In genomic region chr4:135819826-135820526, GRCm38 (mm10) we compare ENCODE assay signal across 7 mouse cellular contexts. TPM values are rescaled to one million over a fixed set of nuclear protein-coding genes. Genes with fewer than 3 reads are reported as not detected.
DNase-seq lines count a peak whose midpoint lies in the region; ATAC-seq and TF ChIP-seq lines count a peak whose summit lies in the region.

No protein-coding gene starts in this region.

- no peak overlapping the region for H3K4me2 ChIP-seq in midbrain, embryonic 14.5 days (ENCODE audit: low read length)

- H3K27ac ChIP-seq in heart, embryonic 10.5 days = peak overlapping the region; percentile 57; the same call in 1 of the 2 replicates
- peak overlapping the region; percentile 26 for H3K27ac ChIP-seq in small intestine, adult 2 months (ENCODE audit: insufficient read depth, low read depth, low read length)
- no peak overlapping the region for H3K27ac ChIP-seq in midbrain, embryonic 14.5 days (replicated peaks; ENCODE audit: low read depth, low read length)

- no peak for TF ChIP-seq POLR2A in small intestine, adult 2 months (IDR thresholded peaks at IDR 0.05; ENCODE audit: low read depth, low read length)

- no peak for TF ChIP-seq CTCF in small intestine, adult 2 months (IDR thresholded peaks at IDR 0.05; ENCODE audit: extremely low read depth, insufficient read length, insufficient replicate concordance, low read depth, low read length)

- DNase-seq in Muller cell, postnatal 12 days (ENCODE audit: inconsistent ontology term) = peak; percentile 68
- peak; percentile 80 for DNase-seq in adrenal gland, postnatal 25 days
- DNase-seq in heart, embryonic 10.5 days (ENCODE audit: low spot score) = no peak
- peak; percentile 67 to 80 for DNase-seq in kidney, postnatal 4 days
- no peak for DNase-seq in thymus, adult 18-20 months
- DNase-seq in midbrain, embryonic 14.5 days = no peak

- no peaks in the 10 kb centered on the region for H3K36me3 ChIP-seq in heart, embryonic 10.5 days
- H3K36me3 ChIP-seq in small intestine, adult 2 months (ENCODE audit: control insufficient read depth, insufficient read depth, low read length) = no peaks in the 10 kb centered on the region
- no peaks in the 10 kb centered on the region for H3K36me3 ChIP-seq in midbrain, embryonic 14.5 days (ENCODE audit: control insufficient read depth, insufficient read depth, low read length)

- H3K4me1 ChIP-seq in heart, embryonic 10.5 days = no peaks in the 10 kb centered on the region; the same call in 1 of the 2 replicates
- H3K4me1 ChIP-seq in small intestine, adult 2 months (ENCODE audit: control insufficient read depth, insufficient read depth, insufficient read length, low read length) = no peaks in the 10 kb centered on the region
- no peaks in the 10 kb centered on the region for H3K4me1 ChIP-seq in midbrain, embryonic 14.5 days (ENCODE audit: control insufficient read depth, insufficient read depth, low read length)

- peak overlapping the region; percentile 1; the same call in 1 of the 2 replicates for H3K4me3 ChIP-seq in heart, embryonic 10.5 days
- no peak overlapping the region for H3K4me3 ChIP-seq in small intestine, adult 2 months (ENCODE audit: low read depth, low read length)
- H3K4me3 ChIP-seq in midbrain, embryonic 14.5 days (replicated peaks; ENCODE audit: low read depth, low read length) = no peak overlapping the region

- ATAC-seq in midbrain, embryonic 14.5 days (ENCODE audit: low FRiP score, low TSS enrichment) = no peak

- H3K9ac ChIP-seq in midbrain, embryonic 14.5 days (replicated peaks; ENCODE audit: low read length) = no peak overlapping the region

- H3K27me3 ChIP-seq in heart, embryonic 10.5 days (ENCODE audit: insufficient read depth, poor library complexity, severe bottlenecking) = no peaks in the 10 kb centered on the region
- no peaks in the 10 kb centered on the region for H3K27me3 ChIP-seq in small intestine, adult 2 months (ENCODE audit: control insufficient read depth, insufficient read depth, low read length)
- no peaks in the 10 kb centered on the region for H3K27me3 ChIP-seq in midbrain, embryonic 14.5 days (ENCODE audit: control insufficient read depth, insufficient read depth, low read length)

- WGBS in heart, embryonic 10.5 days = 58% methylated on average over 17 of the region's 17 CpGs
- 63% methylated on average over 17 of the region's 17 CpGs for WGBS in small intestine, adult 2 months
- WGBS in midbrain, embryonic 14.5 days = 86% methylated on average over 17 of the region's 17 CpGs

- no peaks in the 10 kb centered on the region for H3K9me3 ChIP-seq in heart, embryonic 10.5 days
- H3K9me3 ChIP-seq in midbrain, embryonic 14.5 days (ENCODE audit: control insufficient read depth, low read length) = no peaks in the 10 kb centered on the region

RNA-seq across cellular contexts. Expression of gene Srsf10, which starts 35.6 kb away (rescaled TPM):
- total RNA-seq in adrenal gland, postnatal 25 days (2021) = 125 and 168 TPM in 2 replicates
- polyA plus RNA-seq in heart, embryonic 10.5 days (2016; fragmentation: Nextera tagmentation; extraction: Ambion mirVana) = 188 and 227 TPM in 2 replicates
- 29.5 and 48.2 TPM in 2 replicates for polyA plus RNA-seq in small intestine, adult 2 months (2012; rRNA removed)
- polyA plus RNA-seq in midbrain, embryonic 14.5 days (2014; fragmentation: Nextera tagmentation; extraction: Ambion mirVana) = 247 and 266 TPM in 2 replicates

RNA-seq across cellular contexts. Expression of gene Pnrc2, which starts 53.7 kb away (rescaled TPM):
- total RNA-seq in adrenal gland, postnatal 25 days (2021) = 118 and 134 TPM in 2 replicates
- 121 and 150 TPM in 2 replicates for polyA plus RNA-seq in heart, embryonic 10.5 days (2016; fragmentation: Nextera tagmentation; extraction: Ambion mirVana)
- 2.4 and 8.5 TPM in 2 replicates for polyA plus RNA-seq in small intestine, adult 2 months (2012; rRNA removed)
- polyA plus RNA-seq in midbrain, embryonic 14.5 days (2014; fragmentation: Nextera tagmentation; extraction: Ambion mirVana) = 90.8 and 122 TPM in 2 replicates

Comparison
In these comparisons a context has a peak if more than half of its experiments do, and no peak if none do; other contexts are left out.
1. DNase-seq: peak in Muller cell, postnatal 12 days (single experiment), adrenal gland, postnatal 25 days (single experiment) and kidney, postnatal 4 days (2 of 2); none in heart, embryonic 10.5 days (single experiment), thymus, adult 18-20 months (0 of 2) and midbrain, embryonic 14.5 days (single experiment).